Mouse (Mus musculus): ENCODE measurements around the gene Gm3376. TPM values are rescaled to one million over a fixed set of nuclear protein-coding genes. Genes with fewer than 3 reads are reported as not detected.
"Not testable (repeated sequence)": the region's sequence is repeated elsewhere in the genome, so short reads cannot be mapped to it uniquely, and the experiment has no call there.

Gene Gm3376
- not detected for polyA plus RNA-seq (2017; shearing (Covaris generic))

DNA sequence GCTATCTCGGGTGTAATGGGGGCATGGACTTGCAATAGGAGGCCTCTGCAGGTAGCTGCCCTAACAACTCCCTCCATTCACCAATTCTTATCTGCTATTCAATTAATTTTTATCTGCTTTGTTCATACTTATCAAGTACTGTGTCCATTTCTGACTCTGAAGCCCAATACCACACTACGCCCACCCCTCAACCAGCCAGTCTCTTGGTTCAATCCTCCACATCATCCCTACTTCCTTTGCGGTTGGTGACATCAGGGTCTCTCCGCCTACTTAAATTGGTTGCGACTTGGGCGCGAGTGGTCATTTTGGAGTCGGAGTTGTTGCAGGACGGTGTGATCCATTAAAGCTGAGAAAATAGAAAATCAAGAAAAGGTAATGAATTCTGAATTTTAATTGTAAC lies at the start of gene Gm3376:
Gm3376 (plus strand) TSS at position 301 of the 400 bp plus-strand sequence.
- ATAC-seq: not testable (repeated sequence)
